ENCODE assay signal across 8 mouse cellular contexts in the genomic region with DNA sequence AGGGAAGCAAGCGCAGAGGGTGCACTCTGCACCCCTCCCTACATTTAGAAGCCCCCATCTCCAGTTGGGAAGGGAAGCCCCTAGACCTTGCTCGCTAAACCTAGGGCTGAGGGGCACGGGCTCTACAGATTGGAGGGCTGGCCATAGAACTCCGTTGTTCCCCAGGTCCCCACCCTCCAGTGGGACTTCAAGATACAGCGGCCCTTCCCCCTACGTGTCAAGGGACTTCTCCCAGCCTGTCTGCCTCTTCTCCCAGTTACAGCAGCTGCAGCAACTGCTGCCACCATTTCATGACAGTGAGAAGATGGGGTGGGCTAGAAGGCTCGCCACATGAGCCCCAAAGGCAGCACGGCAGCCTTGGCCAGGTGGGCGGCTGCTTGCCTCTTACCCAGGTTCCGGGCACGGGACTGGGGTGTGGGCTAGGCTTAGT. TPM values are rescaled to one million over a fixed set of nuclear protein-coding genes. Genes with fewer than 3 reads are reported as not detected.
DNase-seq lines count a peak whose midpoint lies in the region; ATAC-seq and TF ChIP-seq lines count a peak whose summit lies in the region.

No protein-coding gene starts in this region.

- peak overlapping the region; percentile 20; the same call in 1 of the 2 replicates for H3K27ac ChIP-seq in gastrocnemius, adult 2 months
- H3K27ac ChIP-seq in embryonic facial prominence, embryonic 14.5 days (replicated peaks; ENCODE audit: low read depth, low read length) = no peak overlapping the region; the same call in 1 of the 2 replicates
- peak overlapping the region; percentile 74 for H3K27ac ChIP-seq in limb, embryonic 10.5 days
- peak overlapping the region; percentile 67 for H3K27ac ChIP-seq in neural tube, embryonic 13.5 days (replicated peaks)

- no peak for TF ChIP-seq CTCF in gastrocnemius, adult 2 months (IDR thresholded peaks at IDR 0.05)

- H3K4me2 ChIP-seq in embryonic facial prominence, embryonic 14.5 days (ENCODE audit: low read depth, low read length) = peak overlapping the region; percentile 84
- peak overlapping the region; percentile 94 for H3K4me2 ChIP-seq in neural tube, embryonic 13.5 days

- ATAC-seq in embryonic facial prominence, embryonic 14.5 days (ENCODE audit: low read depth) = peak; percentile 5; the same call in 1 of the 2 replicates
- ATAC-seq in neural tube, embryonic 13.5 days (ENCODE audit: low read depth) = peak; percentile 13; the same call in 1 of the 2 replicates

- WGBS in embryonic facial prominence, embryonic 14.5 days = 2% methylated on average over 11 of the region's 11 CpGs
- 1% methylated on average over 11 of the region's 11 CpGs for WGBS in limb, embryonic 10.5 days
- WGBS in neural tube, embryonic 13.5 days = 2% methylated on average over 11 of the region's 11 CpGs

- no peaks in the 10 kb centered on the region for H3K27me3 ChIP-seq in embryonic facial prominence, embryonic 14.5 days (replicated peaks; ENCODE audit: control insufficient read depth, insufficient read depth, low read length)
- H3K27me3 ChIP-seq in limb, embryonic 10.5 days (ENCODE audit: low read depth, poor library complexity, severe bottlenecking) = peaks cover 76% of the 10 kb centered on the region
- peaks cover 30% of the 10 kb centered on the region for H3K27me3 ChIP-seq in neural tube, embryonic 13.5 days

- H3K4me3 ChIP-seq in gastrocnemius, adult 2 months = peak overlapping the region; percentile 82
- H3K4me3 ChIP-seq in embryonic facial prominence, embryonic 14.5 days (ENCODE audit: low read depth, low read length) = peak overlapping the region; percentile 60
- peak overlapping the region; percentile 65 for H3K4me3 ChIP-seq in limb, embryonic 10.5 days
- peak overlapping the region; percentile 61 for H3K4me3 ChIP-seq in neural tube, embryonic 13.5 days

- peaks cover 40% of the 10 kb centered on the region for H3K4me1 ChIP-seq in embryonic facial prominence, embryonic 14.5 days (ENCODE audit: control insufficient read depth, insufficient read depth, low read length)
- H3K4me1 ChIP-seq in limb, embryonic 10.5 days = peaks cover 55% of the 10 kb centered on the region
- H3K4me1 ChIP-seq in neural tube, embryonic 13.5 days (replicated peaks) = peaks cover 53% of the 10 kb centered on the region

- peak overlapping the region; percentile 66 for H3K9ac ChIP-seq in embryonic facial prominence, embryonic 14.5 days (ENCODE audit: low read depth, low read length)
- peak overlapping the region; percentile 81 for H3K9ac ChIP-seq in neural tube, embryonic 13.5 days

- intact Hi-C loops in gastrocnemius, adult 2 months (cut with DNase I) = no loop called here
- intact Hi-C loops in gastrocnemius, postnatal 14 days (cut with DNase I; ENCODE audit: low total_unique reads) = no loop called here

- DNase-seq in gastrocnemius, adult 2 months = no peak
- no peak for DNase-seq in gastrocnemius, postnatal 14 days
- DNase-seq in B cell, adult 2 months = peak; percentile 25 to 29
- DNase-seq in embryonic facial prominence, embryonic 14.5 days (ENCODE audit: low spot score) = peak; percentile 48
- no peak for DNase-seq in limb, embryonic 10.5 days (ENCODE audit: low spot score)
- DNase-seq in spleen, postnatal 14 days (ENCODE audit: low spot score in 2 of 2) = no peak
- DNase-seq in gastrocnemius, adult 8-10 months (ENCODE audit: low spot score in 2 of 2) = no peak

- no peaks in the 10 kb centered on the region for H3K36me3 ChIP-seq in embryonic facial prominence, embryonic 14.5 days (ENCODE audit: control insufficient read depth, insufficient read depth, low read length)
- H3K36me3 ChIP-seq in limb, embryonic 10.5 days = no peaks in the 10 kb centered on the region
- no peaks in the 10 kb centered on the region for H3K36me3 ChIP-seq in neural tube, embryonic 13.5 days

- H3K9me3 ChIP-seq in embryonic facial prominence, embryonic 14.5 days (ENCODE audit: control insufficient read depth, low read length) = no peaks in the 10 kb centered on the region
- H3K9me3 ChIP-seq in limb, embryonic 10.5 days (replicated peaks) = no peaks in the 10 kb centered on the region
- no peaks in the 10 kb centered on the region for H3K9me3 ChIP-seq in neural tube, embryonic 13.5 days

RNA-seq across cellular contexts. Expression of a gene that starts 10.6 kb away (rescaled TPM):
- 1 to 10 TPM; 5.9 to 7.5 TPM for total RNA-seq in gastrocnemius, adult 2 months (2021)
- 10 to 100 TPM; 10.5 to 12.2 TPM for total RNA-seq in gastrocnemius, postnatal 14 days (2021)
- 8.9 and 9.5 TPM in 2 replicates for polyA plus RNA-seq in embryonic facial prominence, embryonic 14.5 days (2014; fragmentation: Nextera tagmentation; extraction: Ambion mirVana)
- polyA plus RNA-seq in limb, embryonic 10.5 days (2016; fragmentation: Nextera tagmentation; extraction: Ambion mirVana) = 3.5 and 3.9 TPM in 2 replicates
- polyA plus RNA-seq in neural tube, embryonic 13.5 days (2015; fragmentation: Nextera tagmentation; extraction: Ambion mirVana) = 6.8 and 7.4 TPM in 2 replicates
- total RNA-seq in gastrocnemius, adult 8-10 months (2022) = 1 to 10 TPM; 3.4 to 5.2 (median 4.5) TPM

RNA-seq across cellular contexts. Expression of a gene that starts 42.4 kb away (rescaled TPM):
- 10 to 100 TPM; 43.2 to 48.6 TPM for total RNA-seq in gastrocnemius, adult 2 months (2021)
- total RNA-seq in gastrocnemius, postnatal 14 days (2021) = 10 to 100 TPM; 32.4 to 36.2 TPM
- 3.0 and 3.1 TPM in 2 replicates for polyA plus RNA-seq in embryonic facial prominence, embryonic 14.5 days (2014; fragmentation: Nextera tagmentation; extraction: Ambion mirVana)
- 3.5 and 4.4 TPM in 2 replicates for polyA plus RNA-seq in limb, embryonic 10.5 days (2016; fragmentation: Nextera tagmentation; extraction: Ambion mirVana)
- 7.8 and 8.9 TPM in 2 replicates for polyA plus RNA-seq in neural tube, embryonic 13.5 days (2015; fragmentation: Nextera tagmentation; extraction: Ambion mirVana)
- 10 to 100 TPM; 48.4 to 53.5 (median 51.7) TPM for total RNA-seq in gastrocnemius, adult 8-10 months (2022)

RNA-seq across cellular contexts. Expression of a gene that starts 52.9 kb away (rescaled TPM):
- under 1 TPM in 1 of 2 experiments, not detected in 1; 0.03 TPM for total RNA-seq in gastrocnemius, adult 2 months (2021)
- total RNA-seq in gastrocnemius, postnatal 14 days (2021) = under 1 TPM in 1 of 2 experiments, not detected in 1; 0.27 TPM
- 0.08 and 0.15 TPM in 2 replicates for polyA plus RNA-seq in embryonic facial prominence, embryonic 14.5 days (2014; fragmentation: Nextera tagmentation; extraction: Ambion mirVana)
- 0.10 and 0.11 TPM in 2 replicates for polyA plus RNA-seq in limb, embryonic 10.5 days (2016; fragmentation: Nextera tagmentation; extraction: Ambion mirVana)
- 0.43 and 0.66 TPM in 2 replicates for polyA plus RNA-seq in neural tube, embryonic 13.5 days (2015; fragmentation: Nextera tagmentation; extraction: Ambion mirVana)
- total RNA-seq in gastrocnemius, adult 8-10 months (2022) = under 1 TPM in 1 of 4 experiments, not detected in 3; 0.05 TPM

Comparison
In these comparisons a context has a peak if more than half of its experiments do, and no peak if none do; other contexts are left out.
1. DNase-seq: peak in B cell, adult 2 months (2 of 2) and embryonic facial prominence, embryonic 14.5 days (single experiment); none in gastrocnemius, adult 2 months (single experiment), gastrocnemius, postnatal 14 days (single experiment), limb, embryonic 10.5 days (single experiment), spleen, postnatal 14 days (0 of 2) and gastrocnemius, adult 8-10 months (0 of 2).
2. Peak in every context shown above with its lines, with median percentiles within 50 percentile points of each other: H3K4me3 ChIP-seq.